Mouse (Mus musculus) testis, adult 2 months (tissue): ENCODE results near the gene Tbl1x.

Experiments used
- CTCF ChIP-seq: fragments of 200-500 bp; IDR thresholded peaks from 2 replicates; pipeline ENCODE4 v1.5.1; 2012; ENCODE audit warnings: low read depth, mild to moderate bottlenecking, inconsistent platforms, low read length, moderate library complexity; ENCODE audit not compliant: control insufficient read depth, insufficient read depth, insufficient replicate concordance
- POLR2A ChIP-seq: fragments of 200-500 bp; IDR thresholded peaks from 2 replicates; pipeline ENCODE4 v1.6.1; 2012; ENCODE audit warnings: low read depth, mild to moderate bottlenecking, inconsistent platforms, low read length, moderate library complexity; ENCODE audit not compliant: control insufficient read depth

GRCm38 (mm10) chrX:77578172-77578571 lies 67.4 kb downstream of the Tbl1x start:
- TF ChIP-seq CTCF (no peak), POLR2A (no peak)
